Mouse (Mus musculus): ENCODE measurements at regions not wholly inside any gene's neighbourhood (a gene's known extent, or its start where the extent isn't known, plus 50 kb on each side); places are given as distances from the start of the nearest gene placed in this dataset.
"Not testable (repeated sequence)": the region's sequence is repeated elsewhere in the genome, so short reads cannot be mapped to it uniquely, and the experiment has no call there.

- DNase-seq (ENCODE audit: low spot score), result no peak
Measured at GRCm38 (mm10) chr8:90056331-90056730, 291.8 kb downstream of the Tox3 start.

GRCm38 (mm10) chr8:90046779-90047178 lies 301.4 kb downstream of the Tox3 start:
- no peak for DNase-seq (ENCODE audit: low spot score)

GRCm38 (mm10) chr8:90036436-90036835 lies 311.7 kb downstream of the Tox3 start:
- DNase-seq (ENCODE audit: low spot score), result no peak

- DNase-seq (ENCODE audit: low spot score), result no peak
Measured at GRCm38 (mm10) chr8:90032572-90032971, 315.6 kb downstream of the Tox3 start.

DNA sequence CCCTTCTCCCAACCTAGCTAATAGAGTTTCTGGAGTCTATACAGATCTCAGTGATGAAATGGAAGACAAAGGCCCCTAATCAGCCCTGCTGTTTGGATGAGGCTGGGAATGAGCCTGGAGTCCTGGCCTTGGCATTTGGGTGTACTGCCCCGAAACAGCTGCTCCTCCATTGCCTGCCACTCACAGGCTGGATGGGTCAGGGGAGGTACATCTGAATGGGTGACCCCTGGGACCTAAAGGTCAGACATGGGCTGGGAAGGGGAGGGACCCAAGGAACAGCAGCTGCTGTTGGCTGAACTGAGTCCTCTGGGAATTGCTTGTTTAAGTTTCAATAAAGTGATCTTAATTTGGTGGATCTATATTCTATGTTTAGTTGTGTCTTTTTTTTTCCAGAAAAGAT lies 316.9 kb downstream of the Tox3 start:
- DNase-seq (ENCODE audit: low spot score), result no peak

GRCm38 (mm10) chr8:90017958-90018357 lies 330.2 kb downstream of the Tox3 start:
- DNase-seq (ENCODE audit: low spot score), result not testable (repeated sequence)

DNA sequence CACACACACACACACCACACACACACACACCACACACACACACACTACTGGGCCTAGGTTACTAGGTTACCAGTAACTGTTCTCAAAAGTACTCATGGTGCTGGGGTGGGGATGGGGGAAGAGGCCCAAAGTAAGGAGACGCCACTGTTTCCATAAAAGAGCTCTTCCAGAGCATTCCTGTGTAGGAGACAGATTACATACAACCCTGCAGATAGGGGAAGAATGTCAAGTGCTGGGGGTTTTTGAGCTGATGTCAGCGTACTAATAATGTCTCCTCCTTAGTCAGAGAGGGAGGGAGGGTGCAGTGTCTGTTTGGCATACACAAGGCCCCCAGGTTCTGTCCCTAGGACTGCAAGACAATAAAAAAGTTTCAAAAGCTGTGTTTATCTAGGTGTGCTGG lies 334.4 kb downstream of the Tox3 start:
- no peak for DNase-seq (ENCODE audit: low spot score)

- no peak for DNase-seq (ENCODE audit: low spot score)
Measured at GRCm38 (mm10) chr8:90011682-90012409, 336.3 kb downstream of the Tox3 start.

GRCm38 (mm10) chr8:90009431-90009830 lies 338.7 kb downstream of the Tox3 start:
- DNase-seq (ENCODE audit: low spot score), result no peak

- DNase-seq (ENCODE audit: low spot score), result peak; percentile 58
Measured at GRCm38 (mm10) chr8:90000899-90001640, 347.1 kb downstream of the Tox3 start.

GRCm38 (mm10) chr8:89993743-89994142 lies 354.4 kb downstream of the Tox3 start:
- DNase-seq (ENCODE audit: low spot score), result no peak

DNA sequence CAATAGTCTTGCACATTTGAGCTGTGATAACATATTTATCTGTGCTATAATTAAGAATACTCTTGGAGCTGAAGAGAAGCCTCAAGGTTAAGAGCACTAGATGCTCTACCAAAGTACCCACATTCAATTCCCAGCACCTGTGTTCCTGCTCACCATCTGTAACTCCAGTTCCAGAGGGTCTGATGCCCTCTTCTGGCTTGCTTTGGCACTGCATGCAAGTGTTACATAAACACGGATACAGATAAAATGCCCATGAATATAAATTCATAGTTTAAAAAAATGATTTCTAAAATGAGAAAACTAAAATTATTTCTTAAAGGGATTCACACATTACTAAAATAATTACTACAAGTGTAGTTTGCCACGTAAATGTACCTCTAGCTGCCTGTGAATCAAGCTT lies 364.3 kb downstream of the Tox3 start:
- no peak for DNase-seq (ENCODE audit: low spot score)

GRCm38 (mm10) chr8:89982551-89982950 lies 365.6 kb downstream of the Tox3 start:
- DNase-seq (ENCODE audit: low spot score), result no peak

DNA sequence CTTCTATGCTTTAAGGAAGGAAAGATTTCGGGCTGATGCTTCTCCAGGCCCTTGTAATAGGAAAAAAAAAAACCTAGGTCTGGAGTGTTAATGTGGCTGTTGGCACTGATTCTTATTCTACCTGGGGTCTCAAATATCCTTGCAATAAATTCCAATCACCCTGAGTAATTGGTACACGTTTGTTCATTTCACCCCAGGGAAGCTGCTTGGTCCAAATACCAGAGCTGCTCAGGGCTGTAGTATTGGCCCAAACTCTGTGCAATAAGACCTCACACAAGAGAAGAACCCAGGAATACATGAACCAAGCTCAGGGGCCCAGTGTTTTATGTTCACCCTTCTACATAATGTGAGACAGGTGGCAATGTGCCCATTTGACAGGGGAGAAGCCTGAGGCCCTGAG lies 366.8 kb downstream of the Tox3 start:
- no peak for DNase-seq (ENCODE audit: low spot score)

DNA sequence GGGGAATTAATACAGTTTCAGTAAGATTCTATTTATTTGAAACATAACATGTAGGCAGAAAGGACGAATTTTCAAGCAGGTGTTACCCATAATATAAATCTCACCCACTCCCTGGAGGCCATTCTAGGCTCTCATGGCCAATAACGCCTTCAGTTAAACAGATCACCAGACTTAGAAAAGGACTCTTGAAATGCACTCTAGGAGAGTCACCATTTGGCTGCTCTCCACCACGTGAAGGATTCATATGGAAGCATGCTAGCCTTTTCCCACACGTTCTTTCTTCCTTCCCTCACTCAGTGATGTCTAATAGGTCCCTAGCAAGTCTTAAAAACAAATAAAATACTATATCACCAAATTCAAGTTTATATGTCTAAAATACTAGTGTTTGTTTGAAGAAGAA lies 367.7 kb downstream of the Tox3 start:
- DNase-seq (ENCODE audit: low spot score), result no peak

GRCm38 (mm10) chr8:89962799-89963198 lies 385.3 kb downstream of the Tox3 start:
- DNase-seq (ENCODE audit: low spot score), result no peak

- DNase-seq (ENCODE audit: low spot score), result no peak
Measured at GRCm38 (mm10) chr8:89957486-89957885, 390.7 kb downstream of the Tox3 start.

DNA sequence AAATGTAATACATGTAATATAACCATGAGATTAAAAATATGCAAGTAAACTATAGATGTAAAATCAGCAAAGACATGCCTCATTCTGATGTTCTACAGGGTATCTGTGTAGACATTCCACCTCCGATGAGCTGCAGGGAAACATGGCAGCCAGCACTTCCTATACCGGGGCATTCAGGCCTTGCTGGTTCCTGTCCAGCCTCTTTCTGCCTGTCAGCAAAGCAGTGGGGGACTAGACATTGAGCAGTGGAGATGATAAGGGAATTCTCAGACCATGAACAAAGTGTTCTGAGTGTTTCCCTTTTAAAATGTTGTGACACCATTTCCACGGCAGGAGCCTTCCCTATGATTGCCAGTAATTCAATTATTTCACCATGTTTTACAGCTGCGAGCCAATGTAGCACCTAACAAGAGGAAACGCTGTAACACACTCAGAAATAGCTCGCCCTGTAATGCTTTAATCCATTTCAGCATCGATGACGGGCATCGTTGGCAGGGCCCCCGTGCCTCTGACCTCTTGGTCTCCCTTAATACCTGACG lies 391.6 kb downstream of the Tox3 start:
- no peak for DNase-seq (ENCODE audit: low spot score)

GRCm38 (mm10) chr8:89938836-89939235 lies 409.3 kb downstream of the Tox3 start:
- DNase-seq (ENCODE audit: low spot score), result no peak

- no peak for DNase-seq (ENCODE audit: low spot score)
Measured at GRCm38 (mm10) chr8:89934521-89934920, 413.6 kb downstream of the Tox3 start.

GRCm38 (mm10) chr8:89926666-89927232 lies 421.4 kb downstream of the Tox3 start:
- DNase-seq (ENCODE audit: low spot score), result no peak

- DNase-seq (ENCODE audit: low spot score), result peak; percentile 28
Measured at GRCm38 (mm10) chr8:89924697-89925096, 423.4 kb downstream of the Tox3 start.

DNA sequence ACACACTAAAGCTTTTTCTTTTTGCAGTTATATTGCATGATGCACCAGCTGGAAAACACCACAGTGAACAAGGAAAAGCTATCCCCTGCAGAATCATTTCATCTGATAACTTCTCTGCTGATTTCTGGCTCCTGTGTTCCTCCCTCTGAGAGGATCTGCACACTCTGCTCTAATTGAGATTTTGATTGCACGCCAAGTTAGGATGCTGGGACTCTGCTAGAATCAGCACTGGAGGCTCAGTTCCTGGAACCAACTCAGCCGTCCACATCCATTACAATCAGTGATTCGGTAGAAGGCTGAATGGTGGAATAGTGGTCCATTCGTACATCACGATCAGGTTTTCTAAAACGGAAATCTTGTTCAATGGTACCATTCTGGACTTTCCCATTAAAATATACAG lies 434.1 kb downstream of the Tox3 start:
- no peak for DNase-seq (ENCODE audit: low spot score)
